ENCODE assay signal across 30 mouse cellular contexts in the genomic region with DNA sequence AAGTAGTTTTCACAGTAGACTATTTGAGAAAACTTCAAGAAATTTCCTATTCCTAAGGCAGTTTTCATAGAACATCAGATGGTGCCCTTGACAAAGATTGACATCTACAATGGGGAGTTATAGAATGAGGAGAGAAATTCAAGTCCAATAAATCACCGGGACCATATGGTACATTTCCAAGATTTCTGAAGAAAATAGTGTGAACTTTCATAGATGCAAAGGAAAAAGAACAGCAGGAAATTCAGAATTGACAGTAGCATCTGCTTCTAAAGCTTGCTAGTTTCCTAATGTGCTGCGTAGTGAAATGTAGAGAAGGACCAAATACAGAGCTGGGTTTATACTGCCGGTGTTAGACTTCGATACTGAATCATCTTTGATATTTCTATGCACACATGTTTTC.
DNase-seq lines count a peak whose midpoint lies in the region; ATAC-seq and TF ChIP-seq lines count a peak whose summit lies in the region.
"Had no signal": no experiment of that assay in that cellular context is flagged by ENCODE, and none has a peak within 500 bp of the region (broad histone marks: within the 10 kb centered on the region; RNA-seq: fewer than 3 reads in every experiment).

No protein-coding gene starts in this region.

- TF ChIP-seq POLR2A in brain, embryonic 14.5 days (IDR thresholded peaks at IDR 0.05; ENCODE audit: borderline replicate concordance, extremely low read depth, insufficient read depth, insufficient read length, poor library complexity, severe bottlenecking) = no peak

- no peaks in the 10 kb centered on the region for H3K36me3 ChIP-seq in forebrain, embryonic 14.5 days (ENCODE audit: control insufficient read depth, insufficient read depth, low read length)
- no peaks in the 10 kb centered on the region for H3K36me3 ChIP-seq in forebrain, embryonic 11.5 days (ENCODE audit: control insufficient read depth, insufficient read depth, low read length)
- H3K36me3 ChIP-seq in hindbrain, postnatal 0 days (ENCODE audit: insufficient read depth, low read length) = no peaks in the 10 kb centered on the region
- no peaks in the 10 kb centered on the region for H3K36me3 ChIP-seq in hindbrain, embryonic 12.5 days
- no peaks in the 10 kb centered on the region for H3K36me3 ChIP-seq in forebrain, postnatal 0 days (ENCODE audit: insufficient read depth)
- H3K36me3 ChIP-seq: embryonic facial prominence, embryonic 12.5 days; embryonic facial prominence, embryonic 15.5 days; G1E; heart, embryonic 12.5 days; heart, embryonic 15.5 days; hindbrain, embryonic 10.5 days had no signal

- ATAC-seq in forebrain, embryonic 14.5 days = peak; percentile 63
- ATAC-seq in forebrain, embryonic 11.5 days (replicated peaks; ENCODE audit: low FRiP score) = no peak
- no peak for ATAC-seq in hindbrain, postnatal 0 days
- no peak for ATAC-seq in hindbrain, embryonic 12.5 days (ENCODE audit: low FRiP score)
- peak; percentile 50; the same call in 1 of the 2 replicates for ATAC-seq in forebrain, postnatal 0 days
- ATAC-seq: intestine, postnatal 0 days; Patski had no signal

- H3K4me3 ChIP-seq in forebrain, embryonic 14.5 days (ENCODE audit: low read depth, low read length) = no peak overlapping the region
- no peak overlapping the region for H3K4me3 ChIP-seq in forebrain, embryonic 11.5 days (ENCODE audit: low read depth, low read length)
- no peak overlapping the region for H3K4me3 ChIP-seq in hindbrain, postnatal 0 days (ENCODE audit: low read length)
- H3K4me3 ChIP-seq in hindbrain, embryonic 12.5 days = no peak overlapping the region
- no peak overlapping the region for H3K4me3 ChIP-seq in forebrain, postnatal 0 days (ENCODE audit: low read depth, low read length)
- H3K4me3 ChIP-seq: embryonic facial prominence, embryonic 12.5 days; embryonic facial prominence, embryonic 15.5 days; heart, embryonic 12.5 days; heart, embryonic 15.5 days; hindbrain, embryonic 10.5 days had no signal

- H3K27ac ChIP-seq in forebrain, embryonic 14.5 days (ENCODE audit: low read depth, low read length) = no peak overlapping the region
- no peak overlapping the region for H3K27ac ChIP-seq in forebrain, embryonic 11.5 days (ENCODE audit: low read depth, low read length)
- H3K27ac ChIP-seq in hindbrain, postnatal 0 days = no peak overlapping the region
- no peak overlapping the region for H3K27ac ChIP-seq in hindbrain, embryonic 12.5 days
- H3K27ac ChIP-seq in forebrain, postnatal 0 days (ENCODE audit: low read depth, low read length) = no peak overlapping the region
- H3K27ac ChIP-seq: embryonic facial prominence, embryonic 12.5 days; embryonic facial prominence, embryonic 15.5 days; heart, embryonic 15.5 days; hindbrain, embryonic 10.5 days; hindbrain, embryonic 14.5 days had no signal

- no peaks in the 10 kb centered on the region for H3K9me3 ChIP-seq in forebrain, embryonic 14.5 days (replicated peaks; ENCODE audit: control insufficient read depth, low read length)
- H3K9me3 ChIP-seq in forebrain, embryonic 11.5 days (ENCODE audit: control insufficient read depth, low read length) = no peaks in the 10 kb centered on the region
- H3K9me3 ChIP-seq in hindbrain, postnatal 0 days (ENCODE audit: low read length) = no peaks in the 10 kb centered on the region
- no peaks in the 10 kb centered on the region for H3K9me3 ChIP-seq in hindbrain, embryonic 12.5 days (replicated peaks)
- H3K9me3 ChIP-seq in forebrain, postnatal 0 days (ENCODE audit: low read length) = no peaks in the 10 kb centered on the region
- H3K9me3 ChIP-seq: embryonic facial prominence, embryonic 12.5 days; embryonic facial prominence, embryonic 15.5 days; heart, embryonic 12.5 days; heart, embryonic 15.5 days; hindbrain, embryonic 10.5 days had no signal

- WGBS in forebrain, embryonic 14.5 days = 79% methylated on average over 4 of the region's 4 CpGs
- WGBS in forebrain, embryonic 11.5 days = 90% methylated on average over 4 of the region's 4 CpGs
- 88% methylated on average over 4 of the region's 4 CpGs for WGBS in hindbrain, postnatal 0 days
- 89% methylated on average over 4 of the region's 4 CpGs for WGBS in hindbrain, embryonic 12.5 days
- 61% methylated on average over 4 of the region's 4 CpGs for WGBS in forebrain, postnatal 0 days

- no peak overlapping the region for H3K9ac ChIP-seq in forebrain, embryonic 14.5 days (ENCODE audit: low read length)
- H3K9ac ChIP-seq in forebrain, embryonic 11.5 days (ENCODE audit: low read length) = no peak overlapping the region
- H3K9ac ChIP-seq in hindbrain, postnatal 0 days (replicated peaks; ENCODE audit: low read length) = no peak overlapping the region
- H3K9ac ChIP-seq in hindbrain, embryonic 12.5 days = no peak overlapping the region
- H3K9ac ChIP-seq in forebrain, postnatal 0 days = no peak overlapping the region
- H3K9ac ChIP-seq: embryonic facial prominence, embryonic 12.5 days; embryonic facial prominence, embryonic 15.5 days; heart, embryonic 12.5 days; heart, embryonic 15.5 days; hindbrain, embryonic 14.5 days had no signal

- H3K4me2 ChIP-seq in forebrain, embryonic 14.5 days (ENCODE audit: low read length) = no peak overlapping the region
- H3K4me2 ChIP-seq in forebrain, embryonic 11.5 days (ENCODE audit: low read depth, low read length, severe bottlenecking) = no peak overlapping the region
- H3K4me2 ChIP-seq in hindbrain, postnatal 0 days (ENCODE audit: low read depth, low read length) = no peak overlapping the region
- H3K4me2 ChIP-seq in hindbrain, embryonic 12.5 days (replicated peaks) = no peak overlapping the region
- H3K4me2 ChIP-seq in forebrain, postnatal 0 days (ENCODE audit: low read depth) = no peak overlapping the region
- H3K4me2 ChIP-seq: embryonic facial prominence, embryonic 12.5 days; embryonic facial prominence, embryonic 15.5 days; heart, embryonic 12.5 days; heart, embryonic 15.5 days; hindbrain, embryonic 14.5 days had no signal

- no peaks in the 10 kb centered on the region for H3K27me3 ChIP-seq in forebrain, embryonic 14.5 days (replicated peaks; ENCODE audit: control insufficient read depth, insufficient read depth, low read length)
- H3K27me3 ChIP-seq in forebrain, embryonic 11.5 days (ENCODE audit: control insufficient read depth, insufficient read depth, low read length) = no peaks in the 10 kb centered on the region
- H3K27me3 ChIP-seq in hindbrain, postnatal 0 days (ENCODE audit: insufficient read depth, low read length) = no peaks in the 10 kb centered on the region
- no peaks in the 10 kb centered on the region for H3K27me3 ChIP-seq in hindbrain, embryonic 12.5 days
- H3K27me3 ChIP-seq in forebrain, postnatal 0 days (ENCODE audit: insufficient read depth, low read length) = no peaks in the 10 kb centered on the region
- H3K27me3 ChIP-seq: CH12.LX; embryonic facial prominence, embryonic 12.5 days; embryonic facial prominence, embryonic 15.5 days; heart, embryonic 12.5 days; heart, embryonic 15.5 days; Patski had no signal

- no peaks in the 10 kb centered on the region for H3K4me1 ChIP-seq in forebrain, embryonic 14.5 days (ENCODE audit: control insufficient read depth, insufficient read depth, low read length)
- no peaks in the 10 kb centered on the region for H3K4me1 ChIP-seq in forebrain, embryonic 11.5 days (replicated peaks; ENCODE audit: control insufficient read depth, insufficient read depth, low read length)
- no peaks in the 10 kb centered on the region for H3K4me1 ChIP-seq in hindbrain, postnatal 0 days (ENCODE audit: insufficient read depth, low read length)
- no peaks in the 10 kb centered on the region for H3K4me1 ChIP-seq in hindbrain, embryonic 12.5 days
- no peaks in the 10 kb centered on the region for H3K4me1 ChIP-seq in forebrain, postnatal 0 days (ENCODE audit: insufficient read depth)
- H3K4me1 ChIP-seq: embryonic facial prominence, embryonic 12.5 days; embryonic facial prominence, embryonic 15.5 days; heart, embryonic 12.5 days; heart, embryonic 15.5 days; hindbrain, embryonic 10.5 days had no signal

- TF ChIP-seq CTCF in hindbrain, postnatal 0 days (IDR thresholded peaks at IDR 0.05; ENCODE audit: low read depth) = no peak
- no peak for TF ChIP-seq CTCF in brain, embryonic 14.5 days (IDR thresholded peaks at IDR 0.05; ENCODE audit: borderline replicate concordance, extremely low read depth, insufficient read depth, insufficient read length)
- TF ChIP-seq CTCF in forebrain, postnatal 0 days (IDR thresholded peaks at IDR 0.05; ENCODE audit: low read depth) = no peak

- peak; percentile 77 for DNase-seq in forebrain, embryonic 14.5 days (ENCODE audit: low spot score)
- DNase-seq in forebrain, embryonic 11.5 days (ENCODE audit: low spot score) = no peak
- DNase-seq in hindbrain, postnatal 0 days (ENCODE audit: low spot score) = peak; percentile 3
- peak; percentile 82 for DNase-seq in brain, embryonic 14.5 days (ENCODE audit: low read depth)
- peak; percentile 30 for DNase-seq in forebrain, postnatal 0 days
- no peak for DNase-seq in ovary, postnatal 14 days (ENCODE audit: low spot score)
- no peak for DNase-seq in lung, postnatal 25 days (ENCODE audit: low spot score)
- DNase-seq: adrenal gland, postnatal 10 days; adrenal gland, postnatal 36 days; B cell, adult 2 months; cerebellum, adult 11 months; cerebellum, adult 2 months; cerebellum, adult 9-11 months; cerebellum, postnatal 25 days; gastrocnemius, postnatal 25 days; heart, adult 18-20 months; heart, postnatal 10 days; heart, postnatal 36 days; kidney, adult 2 months had no signal

Comparison
In these comparisons a context has a peak if more than half of its experiments do, and no peak if none do; other contexts are left out.
1. ATAC-seq: peak in forebrain, embryonic 14.5 days (single experiment) and forebrain, postnatal 0 days (single experiment); none in forebrain, embryonic 11.5 days (single experiment), hindbrain, postnatal 0 days (single experiment) and hindbrain, embryonic 12.5 days (single experiment).
2. DNase-seq: peak in forebrain, embryonic 14.5 days (single experiment), hindbrain, postnatal 0 days (single experiment), brain, embryonic 14.5 days (single experiment) and forebrain, postnatal 0 days (single experiment); none in forebrain, embryonic 11.5 days (single experiment), ovary, postnatal 14 days (single experiment) and lung, postnatal 25 days (single experiment).